Mouse (Mus musculus) heart, postnatal 0 days (tissue): ENCODE measurements at regions not wholly inside any gene's neighbourhood (a gene's known extent, or its start where the extent isn't known, plus 50 kb on each side); places are given as distances from the start of the nearest gene placed in this dataset.

ENCODE experiments used
- CTCF ChIP-seq: IDR thresholded peaks from 2 replicates; pipeline ENCODE4 v1.5.1; 2016; ENCODE audit warnings: antibody characterized with exemption, control low read depth, low read depth
- EP300 ChIP-seq: IDR thresholded peaks from 2 replicates; pipeline ENCODE4 v1.6.1; 2016; ENCODE audit warnings: antibody characterized with exemption, low read depth

DNA sequence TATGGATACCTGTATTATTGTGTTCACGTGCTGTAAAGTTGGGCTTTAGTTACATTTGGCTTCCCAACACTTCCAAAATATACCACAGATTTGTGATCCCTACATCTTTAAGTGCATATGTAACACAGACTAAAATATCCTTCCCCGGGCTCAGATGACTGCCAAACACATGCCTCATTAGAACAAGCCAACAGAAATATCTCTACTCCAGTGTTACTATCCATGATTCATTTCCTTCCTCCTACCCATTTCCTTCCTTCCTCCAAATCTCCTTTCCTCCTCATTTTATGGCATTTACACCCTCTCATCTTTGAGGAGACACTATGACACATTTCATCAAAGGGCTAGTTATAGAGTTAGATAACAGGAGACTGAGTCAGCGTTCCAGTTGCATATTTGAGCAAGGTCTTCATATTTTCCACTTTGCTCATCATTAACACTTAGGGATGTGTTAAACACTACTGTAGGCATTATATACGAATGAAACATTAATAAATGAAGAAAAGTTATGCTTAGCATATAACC lies 1144.4 kb upstream of the Cited2 start:
- TF ChIP-seq CTCF: no peak
- TF ChIP-seq EP300: no peak
